ENCODE assay signal across 7 mouse cellular contexts in the genomic region with DNA sequence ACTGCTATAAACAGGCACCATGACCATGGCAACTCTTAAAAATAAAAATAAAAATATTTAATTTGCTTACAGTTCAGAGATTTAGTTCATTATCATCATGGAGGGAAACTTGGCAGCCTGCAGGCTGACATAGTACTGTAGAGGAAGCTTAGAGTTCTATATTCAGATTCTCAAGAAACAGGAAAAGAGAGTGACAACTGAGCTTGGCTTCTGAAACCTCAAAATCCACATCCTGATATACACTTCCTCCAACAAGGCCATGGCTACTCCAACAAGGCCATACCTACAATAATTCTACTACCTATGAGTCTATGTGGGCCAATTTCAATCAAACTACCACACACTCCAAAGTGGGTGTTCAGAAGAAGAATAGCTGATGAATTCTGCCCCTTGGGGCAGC.
"Had no signal": no experiment of that assay in that cellular context is flagged by ENCODE, and none has a peak within 500 bp of the region (broad histone marks: within the 10 kb centered on the region; RNA-seq: fewer than 3 reads in every experiment).

No protein-coding gene starts in this region.

- DNase-seq: kidney, adult 11 months; kidney, postnatal 10 days; kidney, postnatal 4 days; right cerebral cortex, postnatal 25 days; thymus, postnatal 4 days had no signal

- ATAC-seq: liver, embryonic 12.5 days; midbrain, embryonic 13.5 days had no signal
